Mouse (Mus musculus): ENCODE data around the gene Cdc27. TPM values are rescaled to one million over a fixed set of nuclear protein-coding genes. Genes with fewer than 3 reads are reported as not detected.

Gene Cdc27
- polyA plus RNA-seq (2015; fragmentation: Nextera tagmentation; extraction: Ambion mirVana): 30.0 and 33.7 TPM in 2 replicates

- DNase-seq (ENCODE audit: low spot score): peak; percentile 100
Measured at GRCm38 (mm10) chr11:104550406-104550974, at the start of gene Cdc27, which contains the start of gene Myl4. TSS of gene Cdc27 (minus strand) at chr11:104550620. TSS of gene Myl4 (plus strand) at chr11:104550663.

- no peak for DNase-seq (ENCODE audit: low spot score)
Measured at GRCm38 (mm10) chr11:104599265-104599945, 49.0 kb upstream of the Cdc27 start.

GRCm38 (mm10) chr11:104596365-104596764, 45.9 kb upstream of the Cdc27 start:
- no peak for DNase-seq (ENCODE audit: low spot score)

GRCm38 (mm10) chr11:104592066-104592835, 41.8 kb upstream of the Cdc27 start:
- no peak for DNase-seq (ENCODE audit: low spot score)

GRCm38 (mm10) chr11:104590148-104590547, 39.7 kb upstream of the Cdc27 start:
- peak; percentile 84 for DNase-seq (ENCODE audit: low spot score)

GRCm38 (mm10) chr11:104589570-104589969, 39.1 kb upstream of the Cdc27 start:
- no peak for DNase-seq (ENCODE audit: low spot score)

- DNase-seq (ENCODE audit: low spot score): no peak
Measured at GRCm38 (mm10) chr11:104588513-104588912, 38.1 kb upstream of the Cdc27 start.

GRCm38 (mm10) chr11:104587904-104588303, 37.5 kb upstream of the Cdc27 start:
- DNase-seq (ENCODE audit: low spot score): no peak

- DNase-seq (ENCODE audit: low spot score): no peak
Measured at GRCm38 (mm10) chr11:104585495-104585894, 35.1 kb upstream of the Cdc27 start.

GRCm38 (mm10) chr11:104582630-104583364, 32.4 kb upstream of the Cdc27 start:
- DNase-seq (ENCODE audit: low spot score): peak; percentile 48

GRCm38 (mm10) chr11:104582308-104582606, 31.8 kb upstream of the Cdc27 start:
- DNase-seq (ENCODE audit: low spot score): no peak

GRCm38 (mm10) chr11:104581446-104582307, 31.3 kb upstream of the Cdc27 start:
- peak; percentile 70 for DNase-seq (ENCODE audit: low spot score)

- DNase-seq (ENCODE audit: low spot score): no peak
Measured at GRCm38 (mm10) chr11:104580606-104581005, 30.2 kb upstream of the Cdc27 start.

GRCm38 (mm10) chr11:104580091-104580490, 29.7 kb upstream of the Cdc27 start:
- no peak for DNase-seq (ENCODE audit: low spot score)

- DNase-seq (ENCODE audit: low spot score): no peak
Measured at GRCm38 (mm10) chr11:104579575-104579974, 29.2 kb upstream of the Cdc27 start.

- DNase-seq (ENCODE audit: low spot score): no peak
Measured at GRCm38 (mm10) chr11:104579084-104579483, 28.7 kb upstream of the Cdc27 start.

GRCm38 (mm10) chr11:104578074-104578473, 27.7 kb upstream of the Cdc27 start:
- no peak for DNase-seq (ENCODE audit: low spot score)

GRCm38 (mm10) chr11:104576772-104577612, 26.6 kb upstream of the Cdc27 start:
- DNase-seq (ENCODE audit: low spot score): no peak

GRCm38 (mm10) chr11:104572566-104572965, 22.1 kb upstream of the Cdc27 start:
- DNase-seq (ENCODE audit: low spot score): no peak

- DNase-seq (ENCODE audit: low spot score): no peak
Measured at GRCm38 (mm10) chr11:104572091-104572490, 21.7 kb upstream of the Cdc27 start.
